Mouse (Mus musculus): ENCODE data around the gene Trim12a. TPM values are rescaled to one million over a fixed set of nuclear protein-coding genes. Genes with fewer than 3 reads are reported as not detected.

Trim12a gene
- 3.8 and 5.2 TPM in 2 replicates for polyA plus RNA-seq (2012; rRNA removed)

GRCm38 (mm10) chr7:104315369-104316080, at the start of gene Trim12a:
TSS of gene Trim12a (minus strand) at chr7:104315466.

GRCm38 (mm10) chr7:104352717-104353599, 37.7 kb upstream of the Trim12a start, which contains the start of gene Trim12c:
TSS of gene Trim12c (minus strand) at chr7:104353362.

GRCm38 (mm10) chr7:104329171-104329570, 13.9 kb upstream of the Trim12a start, which contains the start of gene Trim34b:
TSS of gene Trim34b (plus strand) at chr7:104329471.

GRCm38 (mm10) chr7:104287576-104288443, 27.5 kb downstream of the Trim12a start, which contains the start of gene Trim5:
TSS of gene Trim5 (minus strand) at chr7:104288094.

Other genes with a start within 250 kb of the Trim12a start
- not detected in 2 replicates for gene Olfr644, start 243.6 kb downstream of the Trim12a start, polyA plus RNA-seq (2012; rRNA removed)
- not detected in 2 replicates for gene Olfr645, start 230.0 kb downstream of the Trim12a start, polyA plus RNA-seq (2012; rRNA removed)
- not detected in 2 replicates for gene Olfr646, start 210.6 kb downstream of the Trim12a start, polyA plus RNA-seq (2012; rRNA removed)
- gene Ubqln5, start 185.6 kb downstream of the Trim12a start, polyA plus RNA-seq (2012; rRNA removed), result not detected in 2 replicates
- gene Olfr643, start 178.1 kb downstream of the Trim12a start, polyA plus RNA-seq (2012; rRNA removed), result not detected in 2 replicates
- not detected in 2 replicates for gene Ubqln3, start 172.2 kb downstream of the Trim12a start, polyA plus RNA-seq (2012; rRNA removed)
- not detected in 2 replicates for gene Ubqlnl, start 164.9 kb downstream of the Trim12a start, polyA plus RNA-seq (2012; rRNA removed)
- gene Olfm5, start 150.6 kb downstream of the Trim12a start, polyA plus RNA-seq (2012; rRNA removed), result 0.02 TPM in 1 of 2 replicates, not detected in the other
- 0.01 and 0.07 TPM in 2 replicates for gene Olfr648, start 132.1 kb downstream of the Trim12a start, polyA plus RNA-seq (2012; rRNA removed)
- gene Olfr649, start 119.5 kb downstream of the Trim12a start, polyA plus RNA-seq (2012; rRNA removed), result not detected in 2 replicates
- 2.1 and 3.0 TPM in 2 replicates for gene Trim6, start 96.7 kb downstream of the Trim12a start, polyA plus RNA-seq (2012; rRNA removed)
- 1.3 and 2.2 TPM in 2 replicates for gene Trim34a, start 71.0 kb downstream of the Trim12a start, polyA plus RNA-seq (2012; rRNA removed)
- gene Trim5, start 27.4 kb downstream of the Trim12a start, polyA plus RNA-seq (2012; rRNA removed), result 0.18 and 0.25 TPM in 2 replicates
- 0.06 TPM in 1 of 2 replicates, not detected in the other for gene Trim34b, start 14.0 kb upstream of the Trim12a start, polyA plus RNA-seq (2012; rRNA removed)
- gene Trim12c, start 37.9 kb upstream of the Trim12a start, polyA plus RNA-seq (2012; rRNA removed), result 2.3 and 3.8 TPM in 2 replicates
- 0.01 and 0.04 TPM in 2 replicates for gene Trim30b, start 54.4 kb upstream of the Trim12a start, polyA plus RNA-seq (2012; rRNA removed)
- gene Trim30c, start 85.4 kb upstream of the Trim12a start, polyA plus RNA-seq (2012; rRNA removed), result 0.04 and 0.09 TPM in 2 replicates
- 0.52 and 0.99 TPM in 2 replicates for gene Trim30a, start 149.7 kb upstream of the Trim12a start, polyA plus RNA-seq (2012; rRNA removed)
- 0.11 and 0.26 TPM in 2 replicates for gene Trim30d, start 192.4 kb upstream of the Trim12a start, polyA plus RNA-seq (2012; rRNA removed)
- not detected in 2 replicates for gene Olfr651, start 234.7 kb upstream of the Trim12a start, polyA plus RNA-seq (2012; rRNA removed)
- gene Olfr652, start 245.4 kb upstream of the Trim12a start, polyA plus RNA-seq (2012; rRNA removed), result not detected in 2 replicates